Mouse (Mus musculus) lung, postnatal 14 days (tissue): Measurements from ENCODE around the gene Cyp2t4.

ENCODE experiments used
- DNase-seq: peaks from one replicate; pipeline ENCODE4 v3.0.0; 2021

Cyp2t4 gene

GRCm38 (mm10) chr7:27184964-27185363 lies 31.4 kb downstream of the Cyp2t4 start:
- DNase-seq = no peak

- DNase-seq = no peak
Observed at GRCm38 (mm10) chr7:27185986-27186385, 32.5 kb downstream of the Cyp2t4 start.

GRCm38 (mm10) chr7:27189271-27189931 lies 35.9 kb downstream of the Cyp2t4 start:
- no peak for DNase-seq

- no peak for DNase-seq
Observed at GRCm38 (mm10) chr7:27192434-27192833, 38.9 kb downstream of the Cyp2t4 start.

- no peak for DNase-seq
Observed at GRCm38 (mm10) chr7:27193731-27194130, 40.2 kb downstream of the Cyp2t4 start.

- DNase-seq = peak; percentile 93
Observed at GRCm38 (mm10) chr7:27195681-27196611, 42.4 kb downstream of the Cyp2t4 start, which contains the start of the genes BC024978 and Snrpa. TSS of gene BC024978 (plus strand) at chr7:27195781. TSS of gene Snrpa (minus strand) at chr7:27196271.

GRCm38 (mm10) chr7:27197136-27197535 lies 43.6 kb downstream of the Cyp2t4 start:
- no peak for DNase-seq

- no peak for DNase-seq
Observed at GRCm38 (mm10) chr7:27197634-27198033, 44.1 kb downstream of the Cyp2t4 start.

- no peak for DNase-seq
Observed at GRCm38 (mm10) chr7:27198355-27198754, 44.8 kb downstream of the Cyp2t4 start.

- no peak for DNase-seq
Observed at GRCm38 (mm10) chr7:27198779-27199178, 45.3 kb downstream of the Cyp2t4 start.

GRCm38 (mm10) chr7:27203730-27204449 lies 50.4 kb downstream of the Cyp2t4 start:
- DNase-seq = no peak
